Mouse (Mus musculus) embryonic fibroblast, embryonic 13.5 days (primary cell): ENCODE measurements around the gene Slc47a1. TPM values are rescaled to one million over a fixed set of nuclear protein-coding genes. Genes with fewer than 3 reads are reported as not detected.

Experiments used
- H3K27ac ChIP-seq: 2 replicates; pipeline ENCODE4 v1.5.1; 2012; ENCODE audit warnings: low read length, control low read depth, inconsistent platforms; ENCODE audit not compliant: insufficient read depth
- H3K4me1 ChIP-seq: 2 replicates; pipeline ENCODE4 v1.6.1; 2011; ENCODE audit warnings: low read length; ENCODE audit not compliant: control insufficient read depth, insufficient read depth
- H3K4me3 ChIP-seq: 2 replicates; pipeline ENCODE4 v1.5.1; 2011; ENCODE audit warnings: mild to moderate bottlenecking, control low read depth, low read length; ENCODE audit not compliant: insufficient read depth
- CTCF ChIP-seq: IDR thresholded peaks from 2 replicates; pipeline ENCODE4 v1.5.1; 2011; ENCODE audit warnings: mild to moderate bottlenecking, control low read depth, low read length, moderate library complexity, borderline replicate concordance; ENCODE audit not compliant: insufficient read depth
- POLR2A ChIP-seq: IDR thresholded peaks from 2 replicates; pipeline ENCODE4 v1.6.1; 2011; ENCODE audit warnings: low read depth, mild to moderate bottlenecking, control low read depth, low read length, moderate library complexity
- polyA plus RNA-seq: library from polyadenylated mRNA; stranded (reverse); fragments of >200 nt; gene quantifications from 2 replicates; pipeline ENCODE4 v1.2.4, GENCODE M21; 2011; ENCODE audit warnings: low read depth; ENCODE audit not compliant: missing spikeins, insufficient read length

Slc47a1 gene
- polyA plus RNA-seq, 1 experiment: not detected

- TF ChIP-seq CTCF: no peak
- TF ChIP-seq POLR2A: no peak
- Histone ChIP-seq H3K4me1 (no peaks in the 10 kb centered on the region), H3K4me3 (no peak overlapping the region), H3K27ac (no peak overlapping the region)
Measured at GRCm38 (mm10) chr11:61353038-61353437, 25.1 kb downstream of the Slc47a1 start.

- TF ChIP-seq CTCF (no peak), POLR2A (no peak)
- Histone ChIP-seq H3K4me3 (no peak overlapping the region), H3K4me1 (no peaks in the 10 kb centered on the region), H3K27ac (no peak overlapping the region)
Measured at GRCm38 (mm10) chr11:61352138-61352651, 25.9 kb downstream of the Slc47a1 start.

- Histone ChIP-seq H3K4me3 (no peak overlapping the region), H3K4me1 (no peaks in the 10 kb centered on the region), H3K27ac (no peak overlapping the region)
- TF ChIP-seq CTCF (peak; percentile 70; the same call in 1 of the 2 replicates), POLR2A (no peak)
Measured at GRCm38 (mm10) chr11:61349337-61349736, 28.8 kb downstream of the Slc47a1 start.

- H3K4me1 ChIP-seq: no peaks in the 10 kb centered on the region
- H3K4me3 ChIP-seq: no peak overlapping the region
- TF ChIP-seq CTCF (no peak), POLR2A (no peak)
Measured at GRCm38 (mm10) chr11:61346133-61346532, 32.0 kb downstream of the Slc47a1 start.

GRCm38 (mm10) chr11:61342505-61343420, 35.4 kb downstream of the Slc47a1 start, which contains the start of gene Slc47a2:
Slc47a2 (minus strand) TSS chr11:61342860.
- H3K27ac ChIP-seq: no peak within 1 kb of the TSS
- H3K4me1 ChIP-seq: no peaks in the 10 kb centered on the region
- H3K4me3 ChIP-seq: no peak within 1 kb of the TSS
- TF ChIP-seq POLR2A (no peak), CTCF (no peak)

More at GRCm38 (mm10) chr11:61346133-61346532, 32.0 kb downstream of the Slc47a1 start:
- H3K27ac ChIP-seq: no peak overlapping the region

GRCm38 (mm10) chr11:61341971-61342370, 36.2 kb downstream of the Slc47a1 start:
- Histone ChIP-seq H3K4me3 (no peak overlapping the region), H3K27ac (no peak overlapping the region), H3K4me1 (no peaks in the 10 kb centered on the region)
- TF ChIP-seq POLR2A (no peak), CTCF (no peak)

- no peaks in the 10 kb centered on the region for H3K4me1 ChIP-seq
- TF ChIP-seq POLR2A (no peak), CTCF (no peak)
- no peak overlapping the region for H3K4me3 ChIP-seq
- no peak overlapping the region for H3K27ac ChIP-seq
Measured at GRCm38 (mm10) chr11:61341233-61341632, 36.9 kb downstream of the Slc47a1 start.

GRCm38 (mm10) chr11:61340374-61340773, 37.8 kb downstream of the Slc47a1 start:
- Histone ChIP-seq H3K4me1 (no peaks in the 10 kb centered on the region), H3K27ac (no peak overlapping the region), H3K4me3 (no peak overlapping the region)
- no peak for TF ChIP-seq POLR2A
- TF ChIP-seq CTCF: no peak

GRCm38 (mm10) chr11:61337586-61337985, 40.6 kb downstream of the Slc47a1 start:
- TF ChIP-seq POLR2A (no peak), CTCF (no peak)
- no peaks in the 10 kb centered on the region for H3K4me1 ChIP-seq
- no peak overlapping the region for H3K27ac ChIP-seq
- no peak overlapping the region for H3K4me3 ChIP-seq
